ENCODE assay signal across 9 mouse cellular contexts in the genomic region with DNA sequence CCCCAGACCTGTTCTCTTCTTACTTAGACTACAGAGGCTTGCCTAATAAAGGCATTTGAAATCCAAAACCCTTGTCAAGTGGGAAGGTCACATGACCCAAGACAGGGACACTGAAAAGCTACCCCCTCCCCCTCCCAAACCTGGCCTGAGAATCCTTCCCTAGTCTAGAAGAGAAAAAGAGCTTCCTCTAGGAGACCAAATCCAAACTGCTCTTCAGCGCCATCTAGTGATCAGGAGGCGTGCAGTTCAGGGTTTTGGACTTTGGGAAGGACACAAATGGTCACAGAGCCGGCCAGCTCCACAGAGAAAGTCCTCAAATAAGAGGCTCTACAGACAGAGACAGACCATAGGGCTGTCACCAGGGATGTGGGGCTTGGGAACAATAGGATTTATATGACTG. TPM values are rescaled to one million over a fixed set of nuclear protein-coding genes. Genes with fewer than 3 reads are reported as not detected.
DNase-seq lines count a peak whose midpoint lies in the region; ATAC-seq and TF ChIP-seq lines count a peak whose summit lies in the region.
"Had no signal": no experiment of that assay in that cellular context is flagged by ENCODE, and none has a peak within 500 bp of the region (broad histone marks: within the 10 kb centered on the region; RNA-seq: fewer than 3 reads in every experiment).

No protein-coding gene starts in this region.

- H3ac ChIP-seq in C2C12 (ENCODE audit: control insufficient read depth, insufficient read length, low read depth): no peak overlapping the region

- peak; percentile 51 for ATAC-seq in Patski

- POLR2A ChIA-PET in Patski (lab: Charles Lee): no interaction called here

- H3K27me3 ChIP-seq in C2C12 (ENCODE audit: control insufficient read depth, insufficient read depth, insufficient read length): peaks cover 28% of the 10 kb centered on the region
- H3K27me3 ChIP-seq in Patski: peaks cover 6% of the 10 kb centered on the region

- H3K36me3 ChIP-seq in C2C12 (ENCODE audit: control insufficient read depth, insufficient read depth): no peaks in the 10 kb centered on the region

- TF ChIP-seq POLR2A in lung, adult 2 months (IDR thresholded peaks at IDR 0.05; ENCODE audit: borderline replicate concordance, extremely low read depth, low read depth, low read length): no peak

- H3K79me2 ChIP-seq in C2C12 (ENCODE audit: control insufficient read depth, insufficient read depth): no peaks in the 10 kb centered on the region

- H3K79me3 ChIP-seq in C2C12 (ENCODE audit: low read depth): no peaks in the 10 kb centered on the region

- WGBS in lung, adult 2 months: 1% methylated on average over 3 of the region's 3 CpGs

- in situ Hi-C loops in Patski (cut with MboI; ENCODE audit: low pct_unique_long_range_greater_than_20kb): loop anchor here (5.0 kb wide), 1 partner anchor 134 kb away; no protein-coding TSS in a partner anchor

- no peaks in the 10 kb centered on the region for H3K4me1 ChIP-seq in lung, adult 2 months (ENCODE audit: control insufficient read depth, insufficient read depth, low read length)

- CTCF ChIA-PET in Patski (lab: Charles Lee): interaction anchor here (0.7 to 1.6 kb wide), 10 partner anchors 10 to 176 kb away, joined by 3 to 8 read pairs (median 4); no protein-coding TSS in a partner anchor

- no peak overlapping the region for H3K4me3 ChIP-seq in C2C12 (ENCODE audit: insufficient read depth, poor library complexity, severe bottlenecking)
- H3K4me3 ChIP-seq in lung, adult 2 months (replicated peaks; ENCODE audit: extremely low read depth, low read depth, low read length): no peak overlapping the region

- TF ChIP-seq CTCF in C2C12 (IDR thresholded peaks at IDR 0.05; ENCODE audit: control insufficient read depth, insufficient read depth, insufficient read length): peak; percentile 76
- peak; percentile 95 for TF ChIP-seq CTCF in Patski (IDR thresholded peaks at IDR 0.05)
- TF ChIP-seq CTCF in lung, adult 2 months (IDR thresholded peaks at IDR 0.05; ENCODE audit: insufficient read depth, low read length): peak; percentile 77

- peak; percentile 17 for DNase-seq in Patski (ENCODE audit: low read depth, low spot score)
- DNase-seq in cerebellum, postnatal 10 days: peak; percentile 88 to 92
- peak; percentile 7 to 20 for DNase-seq in gastrocnemius, adult 8-10 months (ENCODE audit: low spot score in 2 of 2)
- peak; percentile 73 to 77 for DNase-seq in kidney, postnatal 4 days
- peak; percentile 45 for DNase-seq in lung, adult 2 months
- peak; percentile 26 for DNase-seq in ovary, postnatal 36 days (ENCODE audit: low spot score)
- DNase-seq in urinary bladder, postnatal 25 days (ENCODE audit: low spot score): peak; percentile 60

TF ChIP-seq in C2C12, 6 proteins besides CTCF, POLR2A, EP300 and RAD21:
- no peak for TF ChIP-seq FOSL1 (IDR thresholded peaks at IDR 0.05; ENCODE audit: insufficient read depth, low read length, poor library complexity, severe bottlenecking)
- no peak for TF ChIP-seq MAX (IDR thresholded peaks at IDR 0.05)
- no peak for TF ChIP-seq CEBPB (IDR thresholded peaks at IDR 0.05; ENCODE audit: low read depth)
- TF ChIP-seq USF1 (IDR thresholded peaks at IDR 0.05; ENCODE audit: low read depth): no peak
- TF ChIP-seq MYOD1 (IDR thresholded peaks at IDR 0.05; ENCODE audit: control insufficient read depth, insufficient read length, low read depth): no peak
- TF ChIP-seq MYOG (IDR thresholded peaks at IDR 0.05; ENCODE audit: control insufficient read depth, extremely low read depth, insufficient read length): no peak

RNA-seq across cellular contexts. Expression of a gene that starts 28.2 kb away (rescaled TPM):
- polyA plus RNA-seq in C2C12 (2012; fragmentation: generic; extraction: Trizol) (0.06 TPM), Patski (2021) (0.18 TPM)
- under 1 TPM; 0.19 to 0.27 (median 0.24) TPM for total RNA-seq in gastrocnemius, adult 8-10 months (2022)
- 0.07 and 0.20 TPM in 2 replicates for polyA plus RNA-seq in lung, adult 2 months (2012; rRNA removed)

RNA-seq across cellular contexts. Expression of a gene that starts 31.6 kb away (rescaled TPM):
- 54.0 TPM for polyA plus RNA-seq in C2C12 (2012; fragmentation: generic; extraction: Trizol)
- polyA plus RNA-seq in Patski (2021): 41.5 TPM
- 10 to 100 TPM; 11.0 to 15.4 (median 14.2) TPM for total RNA-seq in gastrocnemius, adult 8-10 months (2022)
- polyA plus RNA-seq in lung, adult 2 months (2012; rRNA removed): 5.6 and 6.8 TPM in 2 replicates

RNA-seq across cellular contexts. Expression of a gene that starts 35.8 kb away (rescaled TPM):
- polyA plus RNA-seq in C2C12 (2012; fragmentation: generic; extraction: Trizol) (0.26 TPM), Patski (2021) (1.8 TPM)
- total RNA-seq in gastrocnemius, adult 8-10 months (2022): under 1 TPM in 3 of 4 experiments, not detected in 1; 0.19 to 0.22 (median 0.21) TPM
- polyA plus RNA-seq in lung, adult 2 months (2012; rRNA removed): 2.2 and 2.6 TPM in 2 replicates
- polyA plus RNA-seq: liver, embryonic 16.5 days had no signal

Comparison
In these comparisons a context has a peak if more than half of its experiments do, and no peak if none do; other contexts are left out.
1. DNase-seq: peak in every context shown above with its lines; median percentile 90 in cerebellum, postnatal 10 days; 75 in kidney, postnatal 4 days; 60 in urinary bladder, postnatal 25 days; 45 in lung, adult 2 months; 26 in ovary, postnatal 36 days; 17 in Patski; 14 in gastrocnemius, adult 8-10 months.